Mouse (Mus musculus) lung, postnatal 0 days (tissue): ENCODE data around the gene Ccdc85b. TPM values are rescaled to one million over a fixed set of nuclear protein-coding genes. Genes with fewer than 3 reads are reported as not detected.

Source experiments
- ATAC-seq: fragments of 200-750 bp; cut with Nextera tagmentation; 2 replicates; pipeline ENCODE4 v1.8.0; 2017; ENCODE audit warnings: moderate library complexity
- DNase-seq: peaks from one replicate; pipeline ENCODE4 v3.0.0-alpha.2; 2016; ENCODE audit warnings: low spot score
- H3K27ac ChIP-seq: fragments of 300-500 bp; sonication (generic); 2 replicates; pipeline ENCODE4 v1.5.1; 2014; ENCODE audit warnings: antibody characterized with exemption, mild to moderate bottlenecking, low read length, mixed read lengths
- H3K27me3 ChIP-seq: fragments of 300-500 bp; sonication (generic); replicated peaks from 2 replicates; pipeline ENCODE4 v1.6.1; 2014; ENCODE audit warnings: low read length, mixed read lengths; ENCODE audit not compliant: insufficient read depth
- H3K36me3 ChIP-seq: fragments of 300-500 bp; sonication (generic); 2 replicates; pipeline ENCODE4 v1.6.1; 2014; ENCODE audit warnings: low read length, mixed read lengths; ENCODE audit not compliant: insufficient read depth
- H3K4me1 ChIP-seq: fragments of 300-500 bp; sonication (generic); 2 replicates; pipeline ENCODE4 v1.6.1; 2014; ENCODE audit warnings: antibody characterized with exemption, low read depth, low read length, mixed read lengths; ENCODE audit not compliant: insufficient read depth
- H3K4me2 ChIP-seq: fragments of 300-500 bp; sonication (generic); replicated peaks from 2 replicates; pipeline ENCODE4 v1.6.1; 2014; ENCODE audit warnings: low read depth, mild to moderate bottlenecking, low read length, moderate library complexity, mixed read lengths
- H3K4me3 ChIP-seq: fragments of 300-500 bp; sonication (generic); 2 replicates; pipeline ENCODE4 v1.5.1; 2014; ENCODE audit warnings: low read depth, low read length
- H3K9ac ChIP-seq: fragments of 300-500 bp; sonication (generic); replicated peaks from 2 replicates; pipeline ENCODE4 v1.6.1; 2014; ENCODE audit warnings: low read depth, mild to moderate bottlenecking
- H3K9me3 ChIP-seq: fragments of 300-500 bp; sonication (generic); 2 replicates; pipeline ENCODE4 v1.6.1; 2016; ENCODE audit warnings: low read length, mixed read lengths
- CTCF ChIP-seq: IDR thresholded peaks from 2 replicates; pipeline ENCODE4 v1.5.1; 2016; ENCODE audit warnings: antibody characterized with exemption, mild to moderate bottlenecking
- EP300 ChIP-seq: IDR thresholded peaks from 2 replicates; pipeline ENCODE4 v1.6.1; 2016; ENCODE audit warnings: antibody characterized with exemption, mild to moderate bottlenecking, control low read depth
- WGBS: fragments of 180-500 bp; shearing (Covaris S2); extraction: QIAGEN DNeasy Blood & Tissue Kit; methylation state at CpG from one replicate; pipeline ENCODE4 v1.1.7; 2014; 5-methylcytosine and 5-hydroxymethylcytosine counted together
- polyA plus RNA-seq: library from polyadenylated mRNA; unstranded; fragments of >200 nt; fragmentation: Nextera tagmentation; extraction: Ambion mirVana; gene quantifications from 2 replicates; pipeline ENCODE4 v1.2.1, GENCODE M21; 2015

The Ccdc85b gene
- polyA plus RNA-seq, 1 experiment from 2014 or later = 14.4 TPM

GRCm38 (mm10) chr19:5483386-5484359, 26.0 kb upstream of the Ccdc85b start:
- ATAC-seq = no peak

GRCm38 (mm10) chr19:5481398-5481797, 23.7 kb upstream of the Ccdc85b start:
- 89% methylated on average over 10 of the region's 10 CpGs for WGBS
- H3K4me3 ChIP-seq = no peak overlapping the region
- TF ChIP-seq CTCF (no peak), EP300 (no peak)
- H3K9ac ChIP-seq = no peak overlapping the region
- no peaks in the 10 kb centered on the region for H3K9me3 ChIP-seq
- peaks cover 18% of the 10 kb centered on the region for H3K36me3 ChIP-seq
- ATAC-seq (no peak), DNase-seq (no peak)
- no peak overlapping the region for H3K4me2 ChIP-seq
- no peak overlapping the region for H3K27ac ChIP-seq
- no peaks in the 10 kb centered on the region for H3K27me3 ChIP-seq
- peaks cover 6% of the 10 kb centered on the region; the same call in 1 of the 2 replicates for H3K4me1 ChIP-seq

More at GRCm38 (mm10) chr19:5483386-5484359, 26.0 kb upstream of the Ccdc85b start:
- H3K4me2 ChIP-seq = no peak overlapping the region
- H3K9ac ChIP-seq = no peak overlapping the region
- no peak for DNase-seq
- TF ChIP-seq EP300 = no peak
- TF ChIP-seq CTCF = no peak
- 83% methylated on average over 19 of the region's 19 CpGs for WGBS
- H3K4me3 ChIP-seq = no peak overlapping the region
- H3K4me1 ChIP-seq = peaks cover 19% of the 10 kb centered on the region; the same call in 1 of the 2 replicates
- no peaks in the 10 kb centered on the region for H3K9me3 ChIP-seq
- no peaks in the 10 kb centered on the region for H3K27me3 ChIP-seq
- H3K27ac ChIP-seq = peak overlapping the region; percentile 38
- H3K36me3 ChIP-seq = peaks cover 18% of the 10 kb centered on the region

GRCm38 (mm10) chr19:5480016-5480415, 22.3 kb upstream of the Ccdc85b start:
- DNase-seq (no peak), ATAC-seq (no peak)
- Histone ChIP-seq H3K4me1 (peaks cover 2% of the 10 kb centered on the region; the same call in 1 of the 2 replicates), H3K27ac (no peak overlapping the region), H3K9ac (no peak overlapping the region), H3K4me3 (no peak overlapping the region), H3K36me3 (peaks cover 18% of the 10 kb centered on the region), H3K27me3 (no peaks in the 10 kb centered on the region), H3K4me2 (no peak overlapping the region), H3K9me3 (no peaks in the 10 kb centered on the region)
- 84% methylated on average over 10 of the region's 10 CpGs for WGBS
- TF ChIP-seq CTCF (no peak), EP300 (no peak)

- Histone ChIP-seq H3K4me1 (peaks cover 2% of the 10 kb centered on the region; the same call in 1 of the 2 replicates), H3K4me2 (no peak overlapping the region), H3K27ac (no peak overlapping the region), H3K9ac (no peak overlapping the region), H3K9me3 (no peaks in the 10 kb centered on the region), H3K4me3 (no peak overlapping the region), H3K27me3 (no peaks in the 10 kb centered on the region), H3K36me3 (peaks cover 15% of the 10 kb centered on the region; the same call in 1 of the 2 replicates)
- ATAC-seq (no peak), DNase-seq (no peak)
- 82% methylated on average over 18 of the region's 18 CpGs for WGBS
- no peak for TF ChIP-seq CTCF
- no peak for TF ChIP-seq EP300
Observed at GRCm38 (mm10) chr19:5477668-5478300, 20.1 kb upstream of the Ccdc85b start.

- DNase-seq (no peak), ATAC-seq (no peak)
- Histone ChIP-seq H3K9me3 (no peaks in the 10 kb centered on the region), H3K36me3 (peaks cover 9% of the 10 kb centered on the region; the same call in 1 of the 2 replicates), H3K27me3 (no peaks in the 10 kb centered on the region), H3K27ac (no peak overlapping the region), H3K4me3 (no peak overlapping the region), H3K4me2 (no peak overlapping the region), H3K9ac (no peak overlapping the region), H3K4me1 (peaks cover 2% of the 10 kb centered on the region; the same call in 1 of the 2 replicates)
- no peak for TF ChIP-seq CTCF
- no peak for TF ChIP-seq EP300
- WGBS = 85% methylated on average over 10 of the region's 10 CpGs
Observed at GRCm38 (mm10) chr19:5477004-5477667, 19.4 kb upstream of the Ccdc85b start.
